Mouse (Mus musculus) cerebellum, adult 11 months (tissue): ENCODE measurements around the gene Yif1b.
"Not testable (repeated sequence)": the region's sequence is repeated elsewhere in the genome, so short reads cannot be mapped to it uniquely, and the experiment has no call there.

ENCODE experiments used
- DNase-seq: peaks from one replicate; pipeline ENCODE4 v3.0.0; 2022

The Yif1b gene

DNA sequence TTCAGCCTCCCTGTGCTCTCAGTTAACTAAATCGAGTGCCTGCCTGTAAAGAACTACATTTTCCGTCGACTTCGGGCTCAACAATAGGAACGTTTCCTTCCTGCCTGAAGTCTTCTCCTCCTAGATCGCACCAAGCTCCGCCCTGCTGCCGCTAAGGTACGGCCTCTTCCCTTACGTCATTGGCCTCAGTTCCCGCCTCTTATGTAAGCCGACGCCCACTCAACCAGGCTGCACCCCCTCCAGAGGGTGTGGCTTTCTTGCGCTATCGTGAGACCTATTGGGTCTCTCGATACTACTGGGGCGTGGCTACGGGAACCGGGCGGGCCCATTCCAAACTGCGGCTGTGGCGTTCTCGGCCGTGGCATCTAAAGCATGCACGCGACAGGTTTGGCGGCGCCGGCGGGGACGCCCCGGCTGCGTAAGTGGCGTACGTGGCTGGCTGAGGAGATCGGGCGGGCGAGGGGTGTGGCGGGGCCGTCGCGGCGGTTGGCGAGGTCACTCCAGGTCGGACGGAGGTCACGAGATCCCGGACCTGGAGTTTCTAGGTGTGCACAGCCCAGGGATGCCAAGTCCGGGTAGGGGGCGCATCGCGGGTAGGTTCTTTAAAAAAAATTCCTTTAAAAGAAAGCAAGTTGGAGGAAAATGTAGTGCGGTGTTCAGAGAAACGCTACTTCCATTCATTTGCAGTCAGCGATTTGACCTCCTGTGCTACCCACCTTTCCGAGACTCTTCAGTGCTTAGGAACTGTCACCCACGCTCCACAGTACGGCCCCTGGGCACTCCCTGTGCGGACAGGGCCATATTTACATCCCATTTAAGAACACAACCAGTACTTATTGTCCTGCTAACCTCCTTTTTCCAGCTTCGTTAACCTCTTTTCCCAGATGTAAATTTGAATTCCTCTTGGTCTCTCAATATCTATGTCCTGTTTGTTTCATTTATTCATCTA is at the start of gene Yif1b:
TSS of gene Yif1b (plus strand) at position 311 of the 949 bp plus-strand sequence.
- DNase-seq: peak; percentile 97

DNA sequence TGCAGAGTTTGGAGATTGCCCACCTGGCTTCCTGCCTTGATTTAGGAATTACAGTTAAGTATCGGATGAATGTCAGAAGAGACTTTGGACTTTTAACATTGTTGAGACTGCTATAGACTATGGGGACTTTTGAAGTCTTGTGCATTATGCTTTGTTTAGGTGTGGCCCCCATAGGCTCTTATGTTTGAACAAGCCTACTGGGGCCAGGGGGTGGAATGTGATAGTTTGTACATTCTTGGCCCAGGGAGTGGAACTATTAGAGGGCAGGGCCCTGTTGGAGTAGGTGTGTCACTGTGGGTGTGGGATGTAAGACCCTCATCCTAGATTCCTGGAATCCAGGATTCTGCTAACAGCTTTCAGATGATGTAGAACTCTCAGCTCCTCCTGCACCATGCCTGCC is 43.9 kb upstream of the Yif1b start:
- not testable (repeated sequence) for DNase-seq

DNA sequence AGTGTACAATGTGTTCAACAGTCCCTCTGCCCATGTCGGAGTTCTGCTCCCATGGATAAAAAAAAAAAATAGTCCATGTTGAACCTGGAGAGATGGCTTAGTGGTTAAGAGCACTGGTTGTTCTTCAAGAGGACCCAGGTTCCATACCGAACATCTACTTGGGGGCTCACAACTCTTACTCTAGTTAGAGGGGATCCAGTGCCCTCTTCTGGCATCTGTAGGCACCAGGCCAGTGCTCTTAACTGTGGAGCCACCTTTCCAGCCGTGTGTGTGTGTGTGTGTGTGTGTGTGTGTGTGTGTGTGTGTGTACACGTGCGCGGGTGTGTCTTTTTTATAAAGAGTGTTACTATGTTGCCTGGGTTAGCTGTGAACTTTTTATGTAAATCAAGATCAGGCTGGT is 35.6 kb upstream of the Yif1b start:
- no peak for DNase-seq

GRCm38 (mm10) chr7:29211013-29211412 is 27.1 kb upstream of the Yif1b start:
- not testable (repeated sequence) for DNase-seq

DNA sequence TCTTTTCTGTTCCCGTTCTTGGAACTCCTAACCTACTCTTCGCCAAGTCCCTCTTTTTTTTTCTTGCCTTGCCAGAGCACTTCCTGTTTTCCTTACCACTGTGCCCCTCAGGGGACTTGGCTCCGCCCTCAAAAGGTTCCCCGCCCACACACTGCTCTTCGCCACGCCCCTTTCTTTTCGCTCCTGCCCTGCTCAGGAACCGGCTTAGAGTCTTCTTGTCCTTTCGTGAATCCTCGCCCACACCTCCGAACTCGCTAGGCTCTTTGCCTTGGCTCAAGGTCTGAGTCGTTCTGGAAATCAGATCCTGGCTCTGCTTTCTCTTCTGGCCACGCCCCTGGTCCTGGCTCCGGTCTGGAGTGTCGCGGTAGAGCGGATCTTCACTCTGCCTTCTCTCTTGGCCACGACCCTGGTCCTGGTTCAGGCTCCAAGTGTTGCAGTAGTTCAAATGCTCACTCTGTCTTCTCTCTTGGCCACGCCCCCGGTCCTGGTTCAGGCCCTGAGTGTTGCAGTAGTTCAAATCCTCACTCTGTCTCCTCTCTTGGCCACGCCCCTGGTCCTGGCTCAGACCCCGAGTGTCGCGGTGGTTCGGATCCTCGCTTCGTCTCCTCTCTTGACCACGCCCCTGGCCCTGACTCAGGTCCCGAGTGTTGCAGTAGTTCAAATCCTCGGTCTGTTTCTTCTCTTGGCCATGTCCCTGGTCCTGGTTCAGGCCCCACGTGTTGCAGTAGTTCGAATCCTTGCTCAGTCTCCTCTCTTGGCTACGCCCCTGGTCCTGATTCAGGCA is 26.5 kb upstream of the Yif1b start:
- peak; percentile 36 for DNase-seq

GRCm38 (mm10) chr7:29212199-29212765 is 25.8 kb upstream of the Yif1b start:
- no peak for DNase-seq

- DNase-seq: not testable (repeated sequence)
Observed at GRCm38 (mm10) chr7:29212775-29213560, 25.2 kb upstream of the Yif1b start.

GRCm38 (mm10) chr7:29213675-29214082 is 24.4 kb upstream of the Yif1b start, which contains the start of gene Catsperg1:
Gene Catsperg1 (minus strand): TSS chr7:29214035.
- no peak for DNase-seq

DNA sequence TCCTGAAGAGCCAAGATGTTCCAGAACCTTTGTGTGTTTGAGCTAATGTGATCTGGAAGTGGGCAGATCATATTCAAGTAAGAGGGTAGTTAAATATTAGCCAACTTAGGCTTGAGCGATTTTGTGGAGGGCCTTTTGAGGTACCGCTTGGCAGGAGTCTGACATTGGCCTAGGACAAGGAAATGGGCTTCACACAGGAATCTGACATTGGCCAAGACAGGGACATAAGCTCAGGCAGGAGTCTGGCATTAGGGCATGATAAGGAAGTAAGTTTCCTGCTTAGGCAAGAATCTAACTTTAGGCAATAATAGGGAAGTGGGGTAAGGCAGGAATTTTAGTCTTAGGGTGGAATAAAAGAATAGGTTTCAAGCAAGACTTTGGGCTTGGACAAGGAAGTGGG is 23.9 kb upstream of the Yif1b start:
- no peak for DNase-seq

DNA sequence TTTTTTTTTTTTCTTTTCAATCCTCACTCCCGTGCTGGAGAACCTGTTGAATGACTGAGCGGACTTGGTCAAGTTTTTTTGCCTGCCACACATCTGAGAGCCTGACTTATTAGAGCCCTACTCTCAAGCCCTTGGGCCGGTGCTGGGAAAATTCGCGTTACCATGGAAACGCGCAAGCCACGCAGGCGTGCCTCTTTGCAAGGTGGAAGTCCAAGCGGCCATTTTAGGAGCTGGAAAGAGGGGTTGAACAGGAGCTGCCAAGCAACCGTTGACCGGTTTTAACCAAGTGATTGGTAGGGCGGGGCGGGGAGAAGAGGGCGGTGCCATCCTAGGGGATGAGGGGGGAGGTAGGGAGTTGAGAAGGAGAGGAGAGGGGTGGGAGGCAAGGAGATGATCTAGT is 23.3 kb upstream of the Yif1b start:
- DNase-seq: no peak

DNA sequence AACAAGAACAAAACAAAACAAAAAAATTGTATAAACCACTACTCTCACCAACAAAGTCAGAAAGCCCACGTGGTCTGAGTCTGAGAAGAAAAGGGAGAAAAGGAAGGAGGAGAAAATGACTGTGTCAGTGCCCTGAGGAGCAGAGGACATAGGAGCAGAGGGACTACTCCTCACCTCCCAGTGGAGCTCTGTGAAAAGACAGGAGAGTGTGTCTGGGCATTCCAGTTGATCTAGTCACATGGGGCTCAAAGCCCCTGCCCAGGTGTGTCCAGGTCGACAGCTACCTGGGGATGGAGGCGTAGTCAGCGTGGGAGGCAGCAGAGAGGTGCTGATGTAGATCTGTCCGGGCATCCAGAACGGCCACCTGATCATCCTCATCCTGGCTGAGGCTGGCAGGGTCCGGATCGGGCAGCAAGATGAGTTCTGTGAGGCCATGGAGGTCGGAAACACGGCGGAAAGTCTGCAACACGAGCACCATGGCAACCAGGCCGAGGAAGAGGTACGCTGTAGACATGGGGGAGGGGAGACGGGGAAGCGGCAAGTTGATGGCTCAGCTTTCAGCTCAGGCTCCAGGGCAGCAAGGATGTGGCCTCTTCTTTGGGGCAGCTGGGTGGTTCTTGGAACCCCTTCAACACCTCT is 13.3 kb upstream of the Yif1b start:
- DNase-seq: no peak

DNA sequence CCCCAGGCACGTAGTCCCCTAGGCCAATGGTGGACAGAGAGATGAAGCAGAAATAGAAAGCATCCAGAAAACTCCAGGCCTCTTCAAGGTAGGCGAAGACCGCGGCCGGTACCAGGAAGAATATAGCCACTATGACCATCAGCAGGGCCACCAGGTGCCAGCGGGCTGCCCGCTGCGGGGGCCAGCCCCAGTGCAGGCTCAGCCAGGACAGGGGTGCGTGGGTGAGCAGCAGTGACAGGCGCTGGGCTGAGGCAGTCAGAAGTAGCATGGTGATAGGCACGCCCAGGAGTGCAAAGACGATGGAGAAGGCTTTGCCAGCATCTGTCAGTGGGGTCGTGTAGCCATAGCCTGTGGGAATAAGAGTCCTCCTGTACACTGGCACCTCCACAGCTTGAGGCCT is 12.6 kb upstream of the Yif1b start:
- DNase-seq: no peak

GRCm38 (mm10) chr7:29228202-29228601 is 9.9 kb upstream of the Yif1b start:
- DNase-seq: no peak

DNA sequence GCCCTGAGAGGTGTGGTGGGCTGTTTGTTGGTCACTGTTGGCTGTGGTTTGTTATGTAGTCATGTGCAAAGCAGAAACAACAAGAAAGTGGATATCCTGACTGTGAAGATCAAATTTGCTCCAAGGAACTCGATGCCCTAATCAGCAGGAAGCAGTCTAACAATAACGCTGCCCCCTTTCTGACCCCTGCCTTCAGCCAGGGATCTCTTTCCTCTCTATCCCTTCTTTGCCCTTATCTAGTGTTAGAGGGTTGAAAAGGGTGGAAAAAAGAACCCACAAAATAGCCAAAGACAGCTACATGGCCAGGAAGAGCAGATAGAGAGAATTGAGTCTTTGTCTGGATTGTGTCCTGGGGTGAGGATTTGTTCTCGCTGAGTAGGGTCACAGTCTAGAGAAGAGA is 7.6 kb upstream of the Yif1b start:
- no peak for DNase-seq

DNA sequence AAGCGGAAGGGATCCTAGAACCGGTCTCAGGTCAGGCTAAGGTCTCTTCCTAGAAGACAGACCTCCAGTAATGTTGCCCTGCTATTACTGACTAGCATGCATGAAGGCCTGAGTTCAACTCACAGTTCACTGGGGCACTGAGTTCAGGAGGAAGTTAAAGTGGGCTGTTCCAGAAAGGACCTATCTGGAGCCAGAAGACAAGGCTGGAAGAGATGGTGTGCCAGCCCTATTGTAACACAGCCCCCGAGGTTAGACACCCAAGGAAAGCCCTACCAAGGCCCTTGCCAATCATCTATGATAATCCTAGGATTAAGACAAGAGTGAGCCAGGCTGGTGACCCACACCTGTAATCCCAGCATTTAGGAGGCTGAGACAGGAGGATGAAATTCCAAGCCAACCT is 6.6 kb upstream of the Yif1b start:
- DNase-seq: no peak

- DNase-seq: no peak
Observed at GRCm38 (mm10) chr7:29232247-29233013, 5.7 kb upstream of the Yif1b start, which contains the start of gene Kcnk6. Gene Kcnk6 (minus strand): TSS chr7:29232515.

GRCm38 (mm10) chr7:29233745-29234144 is 4.4 kb upstream of the Yif1b start:
- no peak for DNase-seq

DNA sequence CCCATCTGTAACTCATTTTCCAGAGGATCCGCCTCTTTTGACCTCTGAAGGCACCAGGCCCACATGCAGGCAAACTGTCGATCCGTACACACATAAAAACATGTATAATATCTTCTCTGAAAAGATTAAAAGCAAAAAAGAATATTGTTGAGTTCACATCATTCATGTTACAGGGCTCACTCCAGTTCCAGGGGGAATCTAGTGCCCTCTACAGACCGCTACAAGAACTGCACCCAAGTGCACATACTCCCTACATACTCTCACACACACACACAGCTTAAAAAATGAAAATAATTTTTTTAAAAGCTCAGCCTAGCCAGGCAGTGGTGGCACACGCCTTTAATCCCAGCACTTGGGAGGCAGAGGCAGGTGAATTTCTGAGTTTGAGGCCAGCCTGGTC is 3.5 kb upstream of the Yif1b start:
- no peak for DNase-seq

- no peak for DNase-seq
Observed at GRCm38 (mm10) chr7:29236593-29236992, 1.5 kb upstream of the Yif1b start.

- DNase-seq: not testable (repeated sequence)
Observed at GRCm38 (mm10) chr7:29237596-29237995, 533 bp upstream of the Yif1b start.

DNA sequence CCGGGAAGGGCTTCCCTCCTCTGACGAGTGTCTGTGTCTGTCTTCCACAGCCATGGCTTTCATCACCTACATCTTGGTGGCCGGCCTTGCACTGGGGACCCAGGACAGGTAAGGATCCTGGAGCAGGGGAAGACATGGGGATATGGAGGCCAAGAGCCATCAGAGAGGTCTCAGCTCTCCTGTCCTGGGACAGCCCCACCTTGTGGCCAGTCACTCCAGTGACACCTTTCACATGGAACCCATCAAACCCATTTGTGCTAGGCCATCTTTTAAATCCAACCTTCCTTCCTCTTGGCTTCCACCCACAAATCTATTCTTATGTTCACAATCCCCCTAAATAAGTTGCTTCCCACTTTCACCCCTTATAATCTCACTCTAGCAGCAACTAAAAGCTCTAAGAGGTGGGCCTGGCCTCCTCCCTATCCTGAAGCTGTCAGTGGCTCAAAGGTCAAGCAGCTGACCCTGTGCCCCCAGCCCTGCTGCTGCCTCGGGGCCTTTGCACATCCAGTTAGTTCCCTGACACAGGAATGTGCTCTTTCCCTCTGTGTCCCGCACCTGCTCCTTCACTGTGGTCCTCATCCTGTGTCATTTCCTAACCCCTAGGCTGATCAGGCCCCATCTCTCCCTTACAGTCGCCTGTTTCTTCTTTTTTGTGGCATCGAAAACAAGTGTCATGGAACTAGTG is 6.7 kb downstream of the Yif1b start:
- DNase-seq: no peak
